Comparison of ENCODE assay signal across 23 mouse cellular contexts in the genomic region with DNA sequence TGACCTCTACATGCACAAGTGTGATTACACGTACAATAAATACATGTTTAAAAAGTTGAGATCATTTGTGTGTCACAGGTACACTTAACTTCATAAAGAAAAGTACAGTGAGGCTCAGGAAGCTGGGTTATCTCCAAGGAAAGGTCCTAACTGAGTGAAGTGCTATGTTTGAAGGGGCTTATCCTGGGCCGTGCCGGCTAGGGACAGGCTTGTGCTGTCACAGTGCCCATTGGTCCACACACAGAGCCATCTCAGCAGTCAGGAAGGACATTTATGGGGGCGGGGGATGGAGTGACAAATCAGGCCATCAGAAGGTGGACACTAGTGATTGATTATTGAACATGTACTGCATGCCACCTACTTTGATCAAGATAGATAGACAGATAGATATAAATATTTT.
"Had no signal": no experiment of that assay in that cellular context is flagged by ENCODE, and none has a peak within 500 bp of the region (broad histone marks: within the 10 kb centered on the region; RNA-seq: fewer than 3 reads in every experiment).

No protein-coding gene starts in this region.

- DNase-seq: gastrocnemius, postnatal 14 days; gastrocnemius, postnatal 36 days; heart, adult 11 months; heart, adult 2 months; heart, postnatal 14 days; heart, postnatal 36 days; kidney, adult 11 months; kidney, adult 8-10 months; kidney, postnatal 14 days; kidney, postnatal 36 days; layer of hippocampus, adult 9-11 months; layer of hippocampus, postnatal 36 days; left cerebral cortex, postnatal 4 days had no signal

- H3K4me2 ChIP-seq: heart, embryonic 11.5 days; heart, embryonic 13.5 days; heart, embryonic 15.5 days; limb, embryonic 13.5 days; limb, embryonic 15.5 days; liver, embryonic 12.5 days had no signal

- H3K4me3 ChIP-seq: heart, adult 2 months; heart, embryonic 13.5 days; heart, embryonic 15.5 days; limb, embryonic 13.5 days; limb, embryonic 15.5 days; liver, embryonic 12.5 days had no signal

- H3K9me3 ChIP-seq: heart, embryonic 13.5 days; heart, embryonic 15.5 days; limb, embryonic 13.5 days; limb, embryonic 15.5 days; liver, embryonic 12.5 days had no signal

- H3K9ac ChIP-seq: heart, embryonic 13.5 days; heart, embryonic 15.5 days; limb, embryonic 15.5 days; liver, embryonic 12.5 days; liver, embryonic 14.5 days had no signal

- H3K27me3 ChIP-seq: heart, embryonic 13.5 days; heart, embryonic 15.5 days; limb, embryonic 13.5 days; limb, embryonic 15.5 days; liver, embryonic 12.5 days had no signal

- ATAC-seq: intestine, embryonic 16.5 days; liver, embryonic 12.5 days had no signal

- H3K4me1 ChIP-seq: limb, embryonic 15.5 days; liver, embryonic 12.5 days had no signal

- H3K27ac ChIP-seq: heart, adult 2 months; heart, embryonic 13.5 days; heart, embryonic 15.5 days; hindbrain, postnatal 0 days; kidney, postnatal 0 days; liver, embryonic 12.5 days; liver, embryonic 14.5 days had no signal
